Mouse (Mus musculus): ENCODE data around the gene Rcbtb1.
"Not testable (repeated sequence)": the region's sequence is repeated elsewhere in the genome, so short reads cannot be mapped to it uniquely, and the experiment has no call there.

The Rcbtb1 gene

GRCm38 (mm10) chr14:59200711-59201603 lies at the start of gene Rcbtb1:
Gene Rcbtb1 (plus strand): TSS chr14:59201209.
- peak; percentile 84 for DNase-seq (ENCODE audit: low read depth, low spot score)

- peak; percentile 12 for DNase-seq (ENCODE audit: low read depth, low spot score)
Observed at GRCm38 (mm10) chr14:59155589-59155988, 45.4 kb upstream of the Rcbtb1 start.

GRCm38 (mm10) chr14:59157016-59157698 lies 43.9 kb upstream of the Rcbtb1 start:
- no peak for DNase-seq (ENCODE audit: low read depth, low spot score)

GRCm38 (mm10) chr14:59178649-59179048 lies 22.4 kb upstream of the Rcbtb1 start, which contains the start of gene Gm5142:
Gene Gm5142 (minus strand): TSS chr14:59178749.
- no peak for DNase-seq (ENCODE audit: low read depth, low spot score)

GRCm38 (mm10) chr14:59182732-59183131 lies 18.3 kb upstream of the Rcbtb1 start:
- no peak for DNase-seq (ENCODE audit: low read depth, low spot score)

GRCm38 (mm10) chr14:59185514-59185913 lies 15.5 kb upstream of the Rcbtb1 start:
- DNase-seq (ENCODE audit: low read depth, low spot score) = no peak

- DNase-seq (ENCODE audit: low read depth, low spot score) = no peak
Observed at GRCm38 (mm10) chr14:59186121-59186520, 14.9 kb upstream of the Rcbtb1 start.

- DNase-seq (ENCODE audit: low read depth, low spot score) = peak; percentile 58
Observed at GRCm38 (mm10) chr14:59201604-59202215, 701 bp downstream of the Rcbtb1 start.

- no peak for DNase-seq (ENCODE audit: low read depth, low spot score)
Observed at GRCm38 (mm10) chr14:59205461-59205860, 4.5 kb downstream of the Rcbtb1 start.

- DNase-seq (ENCODE audit: low read depth, low spot score) = no peak
Observed at GRCm38 (mm10) chr14:59205976-59206583, 5.1 kb downstream of the Rcbtb1 start.

GRCm38 (mm10) chr14:59209003-59209402 lies 8.0 kb downstream of the Rcbtb1 start:
- DNase-seq (ENCODE audit: low read depth, low spot score) = no peak

GRCm38 (mm10) chr14:59209816-59210215 lies 8.8 kb downstream of the Rcbtb1 start:
- DNase-seq (ENCODE audit: low read depth, low spot score) = no peak

GRCm38 (mm10) chr14:59219241-59219640 lies 18.2 kb downstream of the Rcbtb1 start:
- DNase-seq (ENCODE audit: low read depth, low spot score) = no peak

GRCm38 (mm10) chr14:59226240-59226639 lies 25.2 kb downstream of the Rcbtb1 start:
- DNase-seq (ENCODE audit: low read depth, low spot score) = no peak

GRCm38 (mm10) chr14:59229822-59230221 lies 28.8 kb downstream of the Rcbtb1 start:
- DNase-seq (ENCODE audit: low read depth, low spot score) = peak; percentile 23

GRCm38 (mm10) chr14:59230331-59230966 lies 29.4 kb downstream of the Rcbtb1 start:
- DNase-seq (ENCODE audit: low read depth, low spot score) = no peak

- peak; percentile 63 for DNase-seq (ENCODE audit: low read depth, low spot score)
Observed at GRCm38 (mm10) chr14:59232003-59232402, 31.0 kb downstream of the Rcbtb1 start.

GRCm38 (mm10) chr14:59233635-59234034 lies 32.6 kb downstream of the Rcbtb1 start:
- no peak for DNase-seq (ENCODE audit: low read depth, low spot score)

- DNase-seq (ENCODE audit: low read depth, low spot score) = peak; percentile 36
Observed at GRCm38 (mm10) chr14:59250350-59250749, 49.3 kb downstream of the Rcbtb1 start.

- DNase-seq (ENCODE audit: low read depth, low spot score) = not testable (repeated sequence)
Observed at GRCm38 (mm10) chr14:59255861-59256260, 54.9 kb downstream of the Rcbtb1 start.

- peak; percentile 56 for DNase-seq (ENCODE audit: low read depth, low spot score)
Observed at GRCm38 (mm10) chr14:59260056-59260455, 59.0 kb downstream of the Rcbtb1 start, which contains the start of gene Gm6904. Gene Gm6904 (minus strand): TSS chr14:59260216.

Data from 3T3-L1 (cell line).